Mouse (Mus musculus) megakaryocyte, embryonic 14.5 days (primary cell): ENCODE results near the gene Sept9.

Source experiments
- FLI1 ChIP-seq: IDR thresholded peaks from 2 replicates; pipeline ENCODE4 v1.6.1; 2012; ENCODE audit warnings: low read length, inconsistent platforms, mixed read lengths
- GATA1 ChIP-seq: IDR thresholded peaks from 3 replicates; pipeline ENCODE4 v1.6.1; 2012; ENCODE audit warnings: mixed read lengths, low read length, inconsistent platforms, borderline replicate concordance

DNA sequence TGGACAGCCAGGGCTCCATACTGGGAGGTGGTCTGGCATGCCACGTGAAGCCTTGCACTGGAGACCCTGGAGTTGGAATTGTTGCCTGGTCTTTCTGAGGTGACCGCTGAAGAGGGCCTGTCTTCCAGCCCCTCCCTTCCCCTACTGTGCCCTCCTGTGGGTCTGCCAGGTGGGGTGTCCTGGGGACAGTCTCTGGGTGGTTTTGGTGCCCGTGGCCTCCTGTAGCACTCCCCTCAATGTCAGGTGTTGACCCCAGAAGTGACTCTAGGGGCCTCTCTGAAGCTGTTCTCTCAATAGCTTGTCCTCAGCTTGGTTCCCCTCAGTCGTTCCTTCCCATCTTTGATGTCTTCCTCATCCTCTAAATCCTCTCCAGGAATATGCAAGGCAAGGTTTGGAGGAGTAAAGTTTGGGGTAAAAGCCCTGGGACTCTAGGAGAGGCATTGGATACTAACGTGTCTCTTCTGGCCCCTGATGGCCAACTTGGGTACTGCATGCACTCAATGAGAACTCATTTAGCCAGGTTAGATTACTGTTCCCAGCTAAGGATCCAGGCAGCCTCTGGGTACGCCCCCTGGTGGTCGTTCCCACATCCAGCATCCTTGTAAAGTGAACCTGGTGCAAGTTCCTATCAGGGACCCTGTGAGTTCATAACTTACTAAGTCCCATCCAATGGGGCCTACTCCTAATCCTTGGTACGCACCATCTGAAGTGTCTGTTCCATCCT lies 158.6 kb downstream of the Sept9 start:
- TF ChIP-seq GATA1 (no peak), FLI1 (no peak)
